Mouse (Mus musculus) cortical plate, adult 2 months (tissue): ENCODE data around the gene Mocs2.

Source experiments
- CTCF ChIP-seq: fragments of 200-500 bp; IDR thresholded peaks from 2 replicates; pipeline ENCODE4 v1.5.1; 2011; ENCODE audit warnings: mild to moderate bottlenecking, control low read depth, low read length; ENCODE audit not compliant: insufficient read depth; ENCODE audit errors: extremely low read depth
- POLR2A ChIP-seq: fragments of 200-500 bp; IDR thresholded peaks from 2 replicates; pipeline ENCODE4 v1.6.1; 2011; ENCODE audit warnings: mild to moderate bottlenecking, low read length, control low read depth; ENCODE audit not compliant: insufficient read depth; ENCODE audit errors: extremely low read depth

DNA sequence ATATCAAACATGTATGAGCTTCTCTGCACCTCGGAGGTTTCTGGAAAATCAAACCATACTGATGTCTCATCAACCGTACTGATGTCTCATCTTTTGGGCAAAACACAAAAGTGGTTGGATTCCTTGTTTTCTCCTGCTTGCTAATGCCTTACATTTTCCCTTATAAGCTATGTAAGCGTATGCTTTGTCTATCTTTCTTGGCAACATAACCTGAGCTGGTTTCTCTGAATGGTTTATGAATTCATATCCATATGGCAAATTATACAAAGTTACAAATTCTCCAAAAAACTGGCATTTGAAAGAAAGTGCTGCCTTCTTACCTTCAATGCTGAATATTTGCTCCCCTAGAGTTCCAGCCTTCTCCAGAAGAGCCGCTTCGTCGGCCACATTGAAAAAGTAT, 56.7 kb downstream of the Mocs2 start:
- TF ChIP-seq POLR2A (no peak), CTCF (no peak)
